Mouse (Mus musculus): ENCODE measurements around the gene Stxbp3. TPM values are rescaled to one million over a fixed set of nuclear protein-coding genes. Genes with fewer than 3 reads are reported as not detected.
A peak's percentile ranks its signal among the peaks of the same experiment; 100 is the strongest.
"Not testable (repeated sequence)": the region's sequence is repeated elsewhere in the genome, so short reads cannot be mapped to it uniquely, and the experiment has no call there.

Stxbp3 gene
- 20.8 and 25.4 TPM in 2 replicates for polyA plus RNA-seq (2014; fragmentation: Nextera tagmentation; extraction: Ambion mirVana)

GRCm38 (mm10) chr3:108840000-108840715, at the start of gene Stxbp3:
Gene Stxbp3, minus strand, starts transcription at chr3:108840526.
- H3K27ac ChIP-seq (ENCODE audit: low read depth, low read length) = 0 out of 2 replicates have a peak within 1 kb of the TSS, but pooled peaks have one; percentile 24
- no peaks in the 10 kb centered on the region for H3K36me3 ChIP-seq (ENCODE audit: control insufficient read depth, insufficient read depth, low read length)
- peak; percentile 98 for DNase-seq (ENCODE audit: low spot score)
- H3K4me1 ChIP-seq (ENCODE audit: control insufficient read depth, insufficient read depth, low read length) = 0 out of 2 replicates have a peak, but pooled peaks cover 2% of the 10 kb centered on the region
- ATAC-seq (ENCODE audit: insufficient read depth, low FRiP score, low TSS enrichment) = peak; percentile 95
- peak within 1 kb of the TSS; percentile 57 for H3K4me2 ChIP-seq (ENCODE audit: low read depth)
- under 1% methylated on average over 56 of the region's 56 CpGs for WGBS
- peak within 1 kb of the TSS; percentile 68 for H3K4me3 ChIP-seq (ENCODE audit: low read depth, low read length)
- H3K27me3 ChIP-seq (ENCODE audit: control insufficient read depth, insufficient read depth, low read length) = no peaks in the 10 kb centered on the region
- peak within 1 kb of the TSS; percentile 70 for H3K9ac ChIP-seq (ENCODE audit: low read length)
- H3K9me3 ChIP-seq (ENCODE audit: control insufficient read depth, low read length) = no peaks in the 10 kb centered on the region

DNA sequence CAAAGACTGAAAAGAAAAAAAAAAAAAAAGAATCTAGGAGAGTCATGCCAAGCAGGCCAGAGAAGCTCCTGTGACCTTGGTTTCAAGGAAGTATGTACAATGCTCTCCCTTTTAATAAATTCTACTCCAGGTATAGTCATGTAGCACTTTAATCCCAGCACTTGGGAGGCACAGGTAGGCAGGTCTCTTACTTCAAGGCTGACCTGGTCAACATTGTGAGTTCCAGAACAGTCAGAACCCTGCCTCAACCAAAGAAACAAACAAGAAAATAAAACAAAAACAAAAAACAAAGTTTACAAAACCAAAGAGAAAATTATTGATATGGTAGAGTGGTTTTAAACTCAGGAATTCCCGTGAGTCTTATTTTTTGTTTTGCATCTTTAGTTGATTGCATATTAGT, 49.6 kb upstream of the Stxbp3 start, which contains the start of gene Fndc7:
Fndc7 (minus strand) TSS at position 101 of the 400 bp plus-strand sequence.
- H3K27ac ChIP-seq (ENCODE audit: low read depth, low read length) = no peak within 1 kb of the TSS
- no peak within 1 kb of the TSS for H3K4me3 ChIP-seq (ENCODE audit: low read depth, low read length)
- 97% methylated on average over 1 of the region's 1 CpGs for WGBS
- no peak within 1 kb of the TSS for H3K9ac ChIP-seq (ENCODE audit: low read length)
- H3K9me3 ChIP-seq (ENCODE audit: control insufficient read depth, low read length) = no peaks in the 10 kb centered on the region
- no peak within 1 kb of the TSS for H3K4me2 ChIP-seq (ENCODE audit: low read depth)
- peaks cover 6% of the 10 kb centered on the region; the same call in 1 of the 2 replicates for H3K4me1 ChIP-seq (ENCODE audit: control insufficient read depth, insufficient read depth, low read length)
- H3K27me3 ChIP-seq (ENCODE audit: control insufficient read depth, insufficient read depth, low read length) = no peaks in the 10 kb centered on the region
- no peak for DNase-seq (ENCODE audit: low spot score)
- no peaks in the 10 kb centered on the region for H3K36me3 ChIP-seq (ENCODE audit: control insufficient read depth, insufficient read depth, low read length)
- ATAC-seq (ENCODE audit: insufficient read depth, low FRiP score, low TSS enrichment) = no peak

GRCm38 (mm10) chr3:108887618-108887975, 47.3 kb upstream of the Stxbp3 start:
- no peak overlapping the region for H3K9ac ChIP-seq (ENCODE audit: low read length)
- no peaks in the 10 kb centered on the region for H3K27me3 ChIP-seq (ENCODE audit: control insufficient read depth, insufficient read depth, low read length)
- no peaks in the 10 kb centered on the region for H3K9me3 ChIP-seq (ENCODE audit: control insufficient read depth, low read length)
- H3K4me3 ChIP-seq (ENCODE audit: low read depth, low read length) = no peak overlapping the region
- DNase-seq (ENCODE audit: low spot score) (no peak), ATAC-seq (ENCODE audit: insufficient read depth, low FRiP score, low TSS enrichment) (no peak)
- peaks cover 6% of the 10 kb centered on the region; the same call in 1 of the 2 replicates for H3K4me1 ChIP-seq (ENCODE audit: control insufficient read depth, insufficient read depth, low read length)
- WGBS = 92% methylated on average over 3 of the region's 3 CpGs
- no peaks in the 10 kb centered on the region for H3K36me3 ChIP-seq (ENCODE audit: control insufficient read depth, insufficient read depth, low read length)
- H3K4me2 ChIP-seq (ENCODE audit: low read depth) = no peak overlapping the region
- H3K27ac ChIP-seq (ENCODE audit: low read depth, low read length) = no peak overlapping the region

DNA sequence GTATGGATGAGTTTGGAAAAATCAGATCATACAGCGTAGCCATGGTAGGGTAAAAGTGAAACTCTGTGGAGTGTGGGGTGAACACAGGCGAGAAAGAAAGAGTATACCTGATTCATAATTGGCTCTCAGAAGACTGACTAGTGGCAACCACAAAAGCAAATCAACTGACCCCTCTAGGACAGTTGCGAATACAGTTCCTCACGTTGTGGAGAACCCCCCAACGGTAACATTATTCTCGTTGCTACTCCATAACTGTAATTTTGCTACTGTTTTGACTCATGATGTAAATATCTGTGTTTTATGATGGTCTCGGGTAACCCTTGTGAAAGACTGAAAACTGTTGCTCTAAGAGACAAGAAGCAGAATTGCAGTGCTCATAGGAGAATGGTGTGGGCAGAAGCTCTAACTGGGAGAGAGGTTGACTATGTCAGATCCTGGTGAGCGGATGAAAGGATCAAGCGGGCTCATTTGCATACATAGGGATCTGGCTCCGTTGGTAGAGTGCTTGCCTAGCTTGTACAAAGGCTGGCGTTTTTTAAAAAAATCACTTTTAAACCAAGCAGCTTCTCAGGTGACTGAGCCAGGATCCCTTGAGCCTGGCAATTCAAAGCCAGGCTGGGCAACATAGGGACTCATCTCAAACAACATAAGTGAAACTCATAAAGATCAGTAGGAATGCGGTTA, 46.8 kb upstream of the Stxbp3 start:
- DNase-seq (ENCODE audit: low spot score) = no peak
- no peak for ATAC-seq (ENCODE audit: insufficient read depth, low FRiP score, low TSS enrichment)
- H3K4me2 ChIP-seq (ENCODE audit: low read depth) = no peak overlapping the region

GRCm38 (mm10) chr3:108885686-108886530, 45.6 kb upstream of the Stxbp3 start:
- peaks cover 10% of the 10 kb centered on the region for H3K4me1 ChIP-seq (ENCODE audit: control insufficient read depth, insufficient read depth, low read length)
- peak; percentile 68 for ATAC-seq (ENCODE audit: insufficient read depth, low FRiP score, low TSS enrichment)
- H3K4me3 ChIP-seq (ENCODE audit: low read depth, low read length) = no peak overlapping the region
- H3K9me3 ChIP-seq (ENCODE audit: control insufficient read depth, low read length) = no peaks in the 10 kb centered on the region
- peak overlapping the region; percentile 54; the same call in 1 of the 2 replicates for H3K27ac ChIP-seq (ENCODE audit: low read depth, low read length)
- no peak overlapping the region for H3K9ac ChIP-seq (ENCODE audit: low read length)
- DNase-seq (ENCODE audit: low spot score) = peak; percentile 64
- no peaks in the 10 kb centered on the region for H3K36me3 ChIP-seq (ENCODE audit: control insufficient read depth, insufficient read depth, low read length)
- no peak overlapping the region for H3K4me2 ChIP-seq (ENCODE audit: low read depth)
- no peaks in the 10 kb centered on the region for H3K27me3 ChIP-seq (ENCODE audit: control insufficient read depth, insufficient read depth, low read length)
- 46% methylated on average over 9 of the region's 9 CpGs for WGBS

More for the DNA sequence above, 46.8 kb upstream of the Stxbp3 start:
- Histone ChIP-seq H3K36me3 (ENCODE audit: control insufficient read depth, insufficient read depth, low read length) (no peaks in the 10 kb centered on the region), H3K4me1 (ENCODE audit: control insufficient read depth, insufficient read depth, low read length) (peaks cover 6% of the 10 kb centered on the region; the same call in 1 of the 2 replicates), H3K9ac (ENCODE audit: low read length) (no peak overlapping the region), H3K9me3 (ENCODE audit: control insufficient read depth, low read length) (no peaks in the 10 kb centered on the region), H3K27ac (ENCODE audit: low read depth, low read length) (no peak overlapping the region), H3K27me3 (ENCODE audit: control insufficient read depth, insufficient read depth, low read length) (no peaks in the 10 kb centered on the region), H3K4me3 (ENCODE audit: low read depth, low read length) (no peak overlapping the region)
- WGBS = 72% methylated on average over 12 of the region's 12 CpGs

DNA sequence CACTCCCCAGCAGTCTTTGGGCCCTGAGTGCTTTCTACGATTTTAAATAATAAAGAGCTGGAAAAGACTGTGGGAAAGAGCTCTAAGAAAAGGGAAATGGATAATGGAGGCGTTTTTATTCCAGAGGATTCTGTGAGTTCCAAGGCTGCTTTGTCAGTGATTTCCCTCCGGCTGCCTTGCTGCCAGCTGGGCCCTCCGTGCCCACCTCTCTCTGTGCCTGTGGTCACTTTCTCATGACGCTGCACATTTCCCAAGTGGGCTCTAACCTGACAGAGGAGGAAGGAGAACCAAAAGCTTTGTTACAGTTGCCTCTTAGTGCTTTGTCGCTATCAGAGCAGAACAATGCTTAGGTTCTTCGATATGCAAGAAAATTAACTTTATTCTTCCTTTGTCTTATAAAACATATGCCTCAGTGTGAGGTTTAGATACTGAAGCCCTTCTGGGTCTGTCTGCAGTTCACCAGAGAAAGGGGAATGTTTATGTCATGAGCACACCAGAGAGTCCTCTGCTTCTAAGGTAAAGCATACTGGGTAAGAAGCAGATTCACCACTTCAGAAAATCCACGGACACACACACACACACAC, 44.5 kb upstream of the Stxbp3 start:
- no peaks in the 10 kb centered on the region for H3K9me3 ChIP-seq (ENCODE audit: control insufficient read depth, low read length)
- H3K9ac ChIP-seq (ENCODE audit: low read length) = no peak overlapping the region
- H3K27ac ChIP-seq (ENCODE audit: low read depth, low read length) = no peak overlapping the region
- peaks cover 10% of the 10 kb centered on the region for H3K4me1 ChIP-seq (ENCODE audit: control insufficient read depth, insufficient read depth, low read length)
- H3K27me3 ChIP-seq (ENCODE audit: control insufficient read depth, insufficient read depth, low read length) = no peaks in the 10 kb centered on the region
- peak; percentile 23 for DNase-seq (ENCODE audit: low spot score)
- ATAC-seq (ENCODE audit: insufficient read depth, low FRiP score, low TSS enrichment) = no peak
- no peaks in the 10 kb centered on the region for H3K36me3 ChIP-seq (ENCODE audit: control insufficient read depth, insufficient read depth, low read length)
- H3K4me2 ChIP-seq (ENCODE audit: low read depth) = no peak overlapping the region
- WGBS = 59% methylated on average over 8 of the region's 8 CpGs
- no peak overlapping the region for H3K4me3 ChIP-seq (ENCODE audit: low read depth, low read length)

DNA sequence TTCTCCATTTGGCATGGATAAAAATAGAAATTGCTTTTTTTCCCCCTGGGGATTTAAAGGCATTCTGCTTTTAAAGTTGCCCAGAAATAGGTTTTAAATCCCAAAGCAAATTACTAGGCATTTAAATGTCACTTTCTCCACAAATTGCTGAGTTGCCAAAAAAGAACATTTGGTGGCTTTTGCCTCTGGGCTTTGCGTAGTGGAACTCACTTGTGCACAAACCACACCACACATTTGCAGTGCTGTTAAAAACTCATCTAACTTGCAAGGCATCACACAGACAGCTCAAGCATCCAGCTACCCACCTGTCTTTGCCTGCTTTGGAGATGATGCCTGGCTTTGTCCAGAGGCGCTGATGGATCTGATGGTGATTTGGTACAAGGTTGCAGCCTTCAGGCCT, 42.7 kb upstream of the Stxbp3 start:
- no peaks in the 10 kb centered on the region for H3K27me3 ChIP-seq (ENCODE audit: control insufficient read depth, insufficient read depth, low read length)
- ATAC-seq (ENCODE audit: insufficient read depth, low FRiP score, low TSS enrichment) (no peak), DNase-seq (ENCODE audit: low spot score) (no peak)
- no peak overlapping the region for H3K4me3 ChIP-seq (ENCODE audit: low read depth, low read length)
- no peaks in the 10 kb centered on the region for H3K36me3 ChIP-seq (ENCODE audit: control insufficient read depth, insufficient read depth, low read length)
- H3K9ac ChIP-seq (ENCODE audit: low read length) = no peak overlapping the region
- no peaks in the 10 kb centered on the region for H3K9me3 ChIP-seq (ENCODE audit: control insufficient read depth, low read length)
- H3K27ac ChIP-seq (ENCODE audit: low read depth, low read length) = no peak overlapping the region
- H3K4me1 ChIP-seq (ENCODE audit: control insufficient read depth, insufficient read depth, low read length) = peaks cover 10% of the 10 kb centered on the region
- WGBS = 82% methylated on average over 2 of the region's 2 CpGs
- H3K4me2 ChIP-seq (ENCODE audit: low read depth) = no peak overlapping the region

DNA sequence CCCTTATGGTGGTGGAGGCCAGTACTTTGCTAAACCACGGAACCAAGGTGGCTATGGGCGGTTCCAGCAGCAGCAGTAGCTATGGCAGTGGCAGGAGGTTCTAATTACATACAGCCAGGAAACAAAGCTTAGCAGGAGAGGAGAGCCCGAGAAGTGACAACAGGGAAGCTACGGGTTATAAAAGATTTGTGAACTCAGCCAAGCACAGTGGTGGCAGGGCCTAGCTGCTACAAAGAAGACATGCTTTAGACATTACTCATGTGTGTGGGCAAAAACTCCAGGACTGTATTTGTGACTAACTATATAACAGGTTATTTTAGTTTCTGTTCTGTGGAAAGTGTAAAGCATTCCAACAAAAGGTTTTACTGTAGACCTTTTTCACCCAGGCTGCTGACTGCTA, 41.5 kb upstream of the Stxbp3 start:
- H3K36me3 ChIP-seq (ENCODE audit: control insufficient read depth, insufficient read depth, low read length); H3K27me3 ChIP-seq (ENCODE audit: control insufficient read depth, insufficient read depth, low read length); H3K9me3 ChIP-seq (ENCODE audit: control insufficient read depth, low read length); H3K4me2 ChIP-seq (ENCODE audit: low read depth); H3K4me3 ChIP-seq (ENCODE audit: low read depth, low read length); H3K27ac ChIP-seq (ENCODE audit: low read depth, low read length); DNase-seq (ENCODE audit: low spot score); H3K9ac ChIP-seq (ENCODE audit: low read length); ATAC-seq (ENCODE audit: insufficient read depth, low FRiP score, low TSS enrichment): not testable (repeated sequence)
- 13% methylated on average over 4 of the region's 4 CpGs for WGBS
- H3K4me1 ChIP-seq (ENCODE audit: control insufficient read depth, insufficient read depth, low read length) = peaks cover 10% of the 10 kb centered on the region
